Mouse (Mus musculus): ENCODE measurements around the gene Gm28372. TPM values are rescaled to one million over a fixed set of nuclear protein-coding genes. Genes with fewer than 3 reads are reported as not detected.

Gene Gm28372
- total and polyA plus RNA-seq, 3 experiments = not detected

DNA sequence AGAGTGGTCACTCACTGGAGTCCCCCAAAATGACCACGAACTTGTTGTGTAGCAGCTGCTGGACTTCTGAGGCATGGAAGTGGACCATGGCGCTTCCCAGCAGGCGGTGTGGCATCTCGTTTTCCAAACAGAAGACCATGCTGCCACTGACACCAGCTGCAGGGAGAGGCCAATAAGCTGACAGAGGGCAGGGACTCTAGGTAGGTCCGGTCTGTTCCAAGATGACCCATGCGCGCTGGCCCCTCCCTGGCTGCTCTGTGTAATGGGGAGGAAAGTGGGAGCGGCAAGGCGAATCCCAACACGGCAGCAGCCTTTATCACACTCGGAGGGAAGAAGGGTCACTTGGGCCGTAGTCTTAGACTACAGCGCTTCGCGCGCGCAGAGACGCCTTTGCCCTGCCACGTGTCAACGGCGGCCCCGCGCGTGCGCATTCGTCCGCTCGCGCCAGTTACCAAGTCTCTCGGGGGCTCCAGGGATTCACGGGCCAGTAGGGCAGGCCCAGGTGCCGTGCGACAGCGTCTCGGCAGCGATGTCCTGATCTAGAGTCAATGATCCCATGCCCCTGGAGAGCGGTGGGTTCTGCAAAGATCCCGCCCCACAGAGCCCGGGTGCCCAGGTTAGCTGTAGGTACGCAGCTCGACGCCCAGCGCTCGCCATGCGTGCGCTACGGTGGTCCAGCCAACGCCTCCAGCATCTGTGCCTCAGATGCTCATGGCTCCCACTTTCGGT lies 18.5 kb downstream of the Gm28372 start:
- Histone ChIP-seq H3K4me3 (ENCODE audit: control insufficient read depth in 1 of 2, insufficient read depth in 1 of 2, low read depth in 2 of 2, low read length in 2 of 2) (peak overlapping the region; percentile 48 to 81), H3K27me3 (ENCODE audit: control insufficient read depth in 1 of 2, insufficient read depth in 2 of 2, low read length in 2 of 2) (no peaks in the 10 kb centered on the region), H3K79me2 (ENCODE audit: control insufficient read depth, insufficient read depth, low read length, poor library complexity) (peaks cover 42% of the 10 kb centered on the region), H3K4me1 (ENCODE audit: control insufficient read depth in 1 of 2, insufficient read depth in 2 of 2, low read length in 2 of 2) (peaks cover 10 to 21% of the 10 kb centered on the region in 2 experiments), H3K27ac (ENCODE audit: control insufficient read depth, low read depth, low read length) (peak overlapping the region; percentile 71), H3K9ac (ENCODE audit: control insufficient read depth, low read depth, low read length, poor library complexity, severe bottlenecking) (peak overlapping the region; percentile 92), H3K9me3 (replicated peaks; ENCODE audit: insufficient read depth, low read length) (no peaks in the 10 kb centered on the region), H3K36me3 (ENCODE audit: control insufficient read depth in 1 of 2, insufficient read depth in 2 of 2, low read length in 2 of 2) (peaks cover 0 to 28% of the 10 kb centered on the region in 2 experiments; a peak in 3 of 4 replicates)
- peak; percentile 88 for DNase-seq (ENCODE audit: low read depth, low spot score)
- peak; percentile 80 for TF ChIP-seq NRF1 (IDR thresholded peaks at IDR 0.05; ENCODE audit: insufficient read depth, low read depth, low read length, poor library complexity, severe bottlenecking)
- no peak for TF ChIP-seq USF2 (IDR thresholded peaks at IDR 0.05; ENCODE audit: borderline replicate concordance in 1 of 2, insufficient read depth in 1 of 2, low read depth in 1 of 2, low read length in 2 of 2)
- no peak for TF ChIP-seq NELFE (IDR thresholded peaks at IDR 0.05; ENCODE audit: low read depth, low read length)
- TF ChIP-seq MXI1 (IDR thresholded peaks at IDR 0.05; ENCODE audit: low read depth, low read length) = no peak; the same call in 1 of the 2 replicates
- TF ChIP-seq CHD1 (IDR thresholded peaks at IDR 0.05; ENCODE audit: low read depth, low read length) = no peak
- no peak for TF ChIP-seq KAT2A (conservative IDR thresholded peaks at IDR 0.05; ENCODE audit: low read depth, low read length)
- no peak for TF ChIP-seq ETS1 (IDR thresholded peaks at IDR 0.05; ENCODE audit: low read depth, low read length)
- peak in 1 of 2 experiments; percentile 41; a peak in 1 of 4 replicates for TF ChIP-seq EP300 (IDR thresholded peaks at IDR 0.05; ENCODE audit: low read depth in 1 of 2, low read length in 2 of 2)
- no peak for TF ChIP-seq ZNF384 (IDR thresholded peaks at IDR 0.05; ENCODE audit: low read depth, low read length)
- TF ChIP-seq GABPA (IDR thresholded peaks at IDR 0.05; ENCODE audit: low read depth, low read length) = no peak
- TF ChIP-seq USF1 (IDR thresholded peaks at IDR 0.05; ENCODE audit: low read depth, low read length) = peak; percentile 69
- TF ChIP-seq ZMIZ1 (IDR thresholded peaks at IDR 0.05; ENCODE audit: low read depth, low read length) = no peak
- no peak for TF ChIP-seq CTCF (IDR thresholded peaks at IDR 0.05 in 2 of 3, conservative IDR thresholded peaks at IDR 0.05 in 1 of 3; ENCODE audit: control insufficient read depth in 1 of 3, insufficient read depth in 1 of 3, low read depth in 2 of 3, low read length in 3 of 3, poor library complexity in 1 of 3, severe bottlenecking in 1 of 3)
- TF ChIP-seq MAX (IDR thresholded peaks at IDR 0.05; ENCODE audit: low read length) = peak; percentile 96
- TF ChIP-seq POLR2AphosphoS2 (IDR thresholded peaks at IDR 0.05; ENCODE audit: low read length) = no peak
- no peak for TF ChIP-seq TAL1 (IDR thresholded peaks at IDR 0.05; ENCODE audit: low read length)
- 0 out of 2 replicates have a peak, but pooled peaks have one; percentile 15 for TF ChIP-seq TCF12 (IDR thresholded peaks at IDR 0.05; ENCODE audit: low read depth, low read length)
- TF ChIP-seq MYC (IDR thresholded peaks at IDR 0.05; ENCODE audit: low read depth, low read length) = peak; percentile 72
- TF ChIP-seq MYB (IDR thresholded peaks at IDR 0.05; ENCODE audit: low read depth, low read length) = no peak
- TF ChIP-seq TBP (IDR thresholded peaks at IDR 0.05; ENCODE audit: low read depth, low read length) = no peak
- TF ChIP-seq SMC3 (IDR thresholded peaks at IDR 0.05; ENCODE audit: low read depth, low read length) = no peak
